Mouse (Mus musculus) intestine, embryonic 15.5 days (tissue): ENCODE data around the gene Mt1. TPM values are rescaled to one million over a fixed set of nuclear protein-coding genes. Genes with fewer than 3 reads are reported as not detected.

ENCODE experiments used
- ATAC-seq: fragments of 200-750 bp; cut with Nextera tagmentation; 2 replicates; pipeline ENCODE4 v1.8.0; 2017; ENCODE audit warnings: moderate TSS enrichment, moderate library complexity
- H3K27ac ChIP-seq: fragments of 300-500 bp; sonication (generic); 2 replicates; pipeline ENCODE4 v1.5.1; 2015; ENCODE audit warnings: mild to moderate bottlenecking, inconsistent platforms
- H3K27me3 ChIP-seq: fragments of 300-500 bp; sonication (generic); replicated peaks from 2 replicates; pipeline ENCODE4 v1.6.1; 2015; ENCODE audit warnings: inconsistent platforms
- H3K36me3 ChIP-seq: fragments of 300-500 bp; sonication (generic); 2 replicates; pipeline ENCODE4 v1.6.1; 2015; ENCODE audit warnings: inconsistent platforms
- H3K4me1 ChIP-seq: fragments of 300-500 bp; sonication (generic); replicated peaks from 2 replicates; pipeline ENCODE4 v1.6.1; 2015; ENCODE audit warnings: inconsistent platforms
- H3K4me2 ChIP-seq: fragments of 300-500 bp; sonication (generic); replicated peaks from 2 replicates; pipeline ENCODE4 v1.6.1; 2015; ENCODE audit warnings: mild to moderate bottlenecking, inconsistent platforms
- H3K4me3 ChIP-seq: fragments of 300-500 bp; sonication (generic); replicated peaks from 2 replicates; pipeline ENCODE4 v1.5.1; 2015; ENCODE audit warnings: inconsistent platforms
- H3K9ac ChIP-seq: fragments of 300-500 bp; sonication (generic); 2 replicates; pipeline ENCODE4 v1.6.1; 2015; ENCODE audit warnings: inconsistent platforms
- H3K9me3 ChIP-seq: fragments of 300-500 bp; sonication (generic); 2 replicates; pipeline ENCODE4 v1.6.1; 2016; ENCODE audit warnings: inconsistent platforms
- WGBS: fragments of 180-500 bp; shearing (Covaris S2); methylation state at CpG from one replicate; pipeline ENCODE4 v1.1.7; 2015; 5-methylcytosine and 5-hydroxymethylcytosine counted together
- polyA plus RNA-seq: library from polyadenylated mRNA; unstranded; fragments of >200 nt; fragmentation: Nextera tagmentation; extraction: Ambion mirVana; gene quantifications from 2 replicates; pipeline ENCODE4 v1.2.1, GENCODE M21; 2015

Mt1 gene
- polyA plus RNA-seq, 1 experiment from 2014 or later, result 2,231 TPM

- 40% methylated on average over 7 of the region's 7 CpGs for WGBS
- Histone ChIP-seq H3K9me3 (no peaks in the 10 kb centered on the region), H3K27me3 (peaks cover 41% of the 10 kb centered on the region), H3K9ac (no peak overlapping the region), H3K4me1 (peaks cover 22% of the 10 kb centered on the region), H3K36me3 (no peaks in the 10 kb centered on the region), H3K4me2 (no peak overlapping the region), H3K4me3 (no peak overlapping the region), H3K27ac (no peak overlapping the region)
- no peak for ATAC-seq
Observed at GRCm38 (mm10) chr8:94174619-94175213, 4.2 kb upstream of the Mt1 start.

- peak overlapping the region; percentile 76; the same call in 1 of the 2 replicates for H3K4me2 ChIP-seq
- H3K27me3 ChIP-seq, result peaks cover 19% of the 10 kb centered on the region
- no peaks in the 10 kb centered on the region for H3K36me3 ChIP-seq
- no peak overlapping the region for H3K9ac ChIP-seq
- no peaks in the 10 kb centered on the region for H3K9me3 ChIP-seq
- peaks cover 13% of the 10 kb centered on the region for H3K4me1 ChIP-seq
- H3K27ac ChIP-seq, result peak overlapping the region; percentile 78; the same call in 1 of the 2 replicates
- 53% methylated on average over 7 of the region's 7 CpGs for WGBS
- ATAC-seq, result no peak
- no peak overlapping the region for H3K4me3 ChIP-seq
Observed at GRCm38 (mm10) chr8:94177716-94178390, 1.0 kb upstream of the Mt1 start.

GRCm38 (mm10) chr8:94179713-94180560, 1.1 kb downstream of the Mt1 start:
- H3K9me3 ChIP-seq, result no peaks in the 10 kb centered on the region
- peak overlapping the region; percentile 78 for H3K27ac ChIP-seq
- WGBS, result 5% methylated on average over 25 of the region's 25 CpGs
- H3K4me2 ChIP-seq, result peak overlapping the region; percentile 76
- H3K36me3 ChIP-seq, result no peaks in the 10 kb centered on the region
- no peak for ATAC-seq
- H3K9ac ChIP-seq, result peak overlapping the region; percentile 64
- H3K27me3 ChIP-seq, result peaks cover 27% of the 10 kb centered on the region
- peaks cover 23% of the 10 kb centered on the region for H3K4me1 ChIP-seq
- H3K4me3 ChIP-seq, result peak overlapping the region; percentile 48

GRCm38 (mm10) chr8:94180561-94180908, 1.7 kb downstream of the Mt1 start:
- ATAC-seq, result no peak
- H3K4me1 ChIP-seq, result peaks cover 23% of the 10 kb centered on the region
- H3K9ac ChIP-seq, result peak overlapping the region; percentile 64; the same call in 1 of the 2 replicates
- H3K4me3 ChIP-seq, result peak overlapping the region; percentile 48
- H3K27ac ChIP-seq, result no peak overlapping the region
- H3K36me3 ChIP-seq, result no peaks in the 10 kb centered on the region
- peaks cover 25% of the 10 kb centered on the region for H3K27me3 ChIP-seq
- no peaks in the 10 kb centered on the region for H3K9me3 ChIP-seq
- H3K4me2 ChIP-seq, result peak overlapping the region; percentile 76
- 87% methylated on average over 1 of the region's 1 CpGs for WGBS

- H3K9me3 ChIP-seq, result no peaks in the 10 kb centered on the region
- peak overlapping the region; percentile 39; the same call in 1 of the 2 replicates for H3K9ac ChIP-seq
- ATAC-seq, result no peak
- peak overlapping the region; percentile 21; the same call in 1 of the 2 replicates for H3K4me3 ChIP-seq
- peak overlapping the region; percentile 61 for H3K27ac ChIP-seq
- H3K4me2 ChIP-seq, result peak overlapping the region; percentile 50
- H3K27me3 ChIP-seq, result peaks cover 35% of the 10 kb centered on the region
- WGBS, result 58% methylated on average over 13 of the region's 13 CpGs
- H3K36me3 ChIP-seq, result no peaks in the 10 kb centered on the region
- H3K4me1 ChIP-seq, result peaks cover 29% of the 10 kb centered on the region
Observed at GRCm38 (mm10) chr8:94182055-94182929, 3.4 kb downstream of the Mt1 start.

GRCm38 (mm10) chr8:94183117-94183516, 4.2 kb downstream of the Mt1 start:
- Histone ChIP-seq H3K4me1 (peaks cover 34% of the 10 kb centered on the region), H3K27me3 (peaks cover 35% of the 10 kb centered on the region), H3K9ac (0 out of 2 replicates have a peak overlapping the region, but pooled peaks have one; percentile 39), H3K4me2 (peak overlapping the region; percentile 50), H3K27ac (peak overlapping the region; percentile 61), H3K36me3 (no peaks in the 10 kb centered on the region), H3K9me3 (no peaks in the 10 kb centered on the region), H3K4me3 (peak overlapping the region; percentile 21)
- WGBS, result 0% methylated on average over 16 of the region's 16 CpGs
- peak; percentile 63 for ATAC-seq

GRCm38 (mm10) chr8:94184357-94184843, 5.5 kb downstream of the Mt1 start:
- H3K36me3 ChIP-seq, result no peaks in the 10 kb centered on the region
- no peaks in the 10 kb centered on the region for H3K9me3 ChIP-seq
- H3K4me2 ChIP-seq, result peak overlapping the region; percentile 50
- peaks cover 34% of the 10 kb centered on the region for H3K27me3 ChIP-seq
- H3K4me1 ChIP-seq, result peaks cover 31% of the 10 kb centered on the region
- peak overlapping the region; percentile 77 for H3K27ac ChIP-seq
- no peak overlapping the region for H3K4me3 ChIP-seq
- no peak for ATAC-seq
- H3K9ac ChIP-seq, result no peak overlapping the region
- WGBS, result 40% methylated on average over 12 of the region's 12 CpGs

- H3K27me3 ChIP-seq, result peaks cover 27% of the 10 kb centered on the region
Observed at GRCm38 (mm10) chr8:94185791-94186190, 6.9 kb downstream of the Mt1 start.

GRCm38 (mm10) chr8:94186542-94186941, 7.7 kb downstream of the Mt1 start:
- H3K4me3 ChIP-seq, result no peak overlapping the region
- peak overlapping the region; percentile 22 for H3K4me2 ChIP-seq
- H3K4me1 ChIP-seq, result peaks cover 24% of the 10 kb centered on the region
- peak overlapping the region; percentile 56 for H3K27ac ChIP-seq
- H3K36me3 ChIP-seq, result no peaks in the 10 kb centered on the region
- peaks cover 27% of the 10 kb centered on the region for H3K27me3 ChIP-seq
- H3K9ac ChIP-seq, result peak overlapping the region; percentile 2; the same call in 1 of the 2 replicates
- H3K9me3 ChIP-seq, result no peaks in the 10 kb centered on the region
- WGBS, result 5% methylated on average over 17 of the region's 17 CpGs
- peak; percentile 84 for ATAC-seq

More at GRCm38 (mm10) chr8:94185791-94186190, 6.9 kb downstream of the Mt1 start:
- H3K27ac ChIP-seq, result peak overlapping the region; percentile 56; the same call in 1 of the 2 replicates
- H3K9ac ChIP-seq, result no peak overlapping the region
- H3K4me1 ChIP-seq, result peaks cover 24% of the 10 kb centered on the region
- WGBS, result 60% methylated on average over 6 of the region's 6 CpGs
- H3K4me2 ChIP-seq, result no peak overlapping the region
- H3K9me3 ChIP-seq, result no peaks in the 10 kb centered on the region
- no peak overlapping the region for H3K4me3 ChIP-seq
- no peak for ATAC-seq
- H3K36me3 ChIP-seq, result no peaks in the 10 kb centered on the region

GRCm38 (mm10) chr8:94187290-94188002, 8.6 kb downstream of the Mt1 start:
- peaks cover 27% of the 10 kb centered on the region for H3K27me3 ChIP-seq
- ATAC-seq, result no peak
- H3K4me3 ChIP-seq, result no peak overlapping the region
- no peaks in the 10 kb centered on the region for H3K9me3 ChIP-seq
- no peak overlapping the region for H3K9ac ChIP-seq
- no peaks in the 10 kb centered on the region for H3K36me3 ChIP-seq
- H3K4me1 ChIP-seq, result peaks cover 24% of the 10 kb centered on the region
- 38% methylated on average over 21 of the region's 21 CpGs for WGBS
- peak overlapping the region; percentile 56; the same call in 1 of the 2 replicates for H3K27ac ChIP-seq
- 0 out of 2 replicates have a peak overlapping the region, but pooled peaks have one; percentile 22 for H3K4me2 ChIP-seq
